Mouse (Mus musculus) spleen, adult 2 months (tissue): ENCODE measurements around the gene Gm19345.

ENCODE experiments used
- CTCF ChIP-seq: fragments of 200-500 bp; IDR thresholded peaks from 2 replicates; pipeline ENCODE4 v1.5.1; 2011; ENCODE audit warnings: mild to moderate bottlenecking, inconsistent platforms; ENCODE audit not compliant: insufficient read depth, insufficient read length, insufficient replicate concordance; ENCODE audit errors: extremely low read depth
- POLR2A ChIP-seq: fragments of 200-500 bp; IDR thresholded peaks from 2 replicates; pipeline ENCODE4 v1.6.1; 2011; ENCODE audit warnings: low read depth, low read length, inconsistent platforms

- TF ChIP-seq POLR2A, result peak; percentile 53; the same call in 1 of the 2 replicates
- TF ChIP-seq CTCF, result no peak
These were observed 19.4 kb downstream of the Gm19345 start for GRCm38 (mm10) chr7:19871137-19871621.
